Mouse (Mus musculus): ENCODE measurements around the gene Gm44503. TPM values are rescaled to one million over a fixed set of nuclear protein-coding genes. Genes with fewer than 3 reads are reported as not detected.

Gene Gm44503
- polyA plus RNA-seq, 1 experiment from 2014 or later, result not detected

Small RNAs within 50 kb of the gene (microRNA-seq; reads per million reads assigned to microRNA genes)
- not detected for gene Gm27353

Other genes with a start within 250 kb of the Gm44503 start
- 1.7 and 2.7 TPM in 2 replicates for gene Prtg, start 152.0 kb upstream of the Gm44503 start, polyA plus RNA-seq (2016; fragmentation: Nextera tagmentation; extraction: Ambion mirVana)
- 12.5 TPM in 2 replicates for gene Pygo1, start 33.2 kb upstream of the Gm44503 start, polyA plus RNA-seq (2016; fragmentation: Nextera tagmentation; extraction: Ambion mirVana)
- gene Dyx1c1, start 67 bp upstream of the Gm44503 start, polyA plus RNA-seq (2016; fragmentation: Nextera tagmentation; extraction: Ambion mirVana), result 1.6 and 2.6 TPM in 2 replicates
- 21.4 and 22.8 TPM in 2 replicates for gene Ccpg1os, start 26.5 kb downstream of the Gm44503 start, polyA plus RNA-seq (2016; fragmentation: Nextera tagmentation; extraction: Ambion mirVana)
- 26.0 and 28.9 TPM in 2 replicates for gene Ccpg1, start 26.6 kb downstream of the Gm44503 start, polyA plus RNA-seq (2016; fragmentation: Nextera tagmentation; extraction: Ambion mirVana)
- 10.3 and 13.6 TPM in 2 replicates for gene Pigb, start 81.5 kb downstream of the Gm44503 start, polyA plus RNA-seq (2016; fragmentation: Nextera tagmentation; extraction: Ambion mirVana)
- gene Rab27a, start 86.0 kb downstream of the Gm44503 start, polyA plus RNA-seq (2016; fragmentation: Nextera tagmentation; extraction: Ambion mirVana), result 1.4 and 1.8 TPM in 2 replicates
- not detected in 2 replicates for gene Khdc3, start 143.0 kb downstream of the Gm44503 start, polyA plus RNA-seq (2016; fragmentation: Nextera tagmentation; extraction: Ambion mirVana)
- not detected in 2 replicates for gene Gm20509, start 143.6 kb downstream of the Gm44503 start, polyA plus RNA-seq (2016; fragmentation: Nextera tagmentation; extraction: Ambion mirVana)
- gene Rsl24d1, start 154.6 kb downstream of the Gm44503 start, polyA plus RNA-seq (2016; fragmentation: Nextera tagmentation; extraction: Ambion mirVana), result 133 and 137 TPM in 2 replicates

All from forebrain, embryonic 12.5 days (tissue).